Mouse (Mus musculus) intestine, embryonic 16.5 days (tissue): ENCODE measurements around the gene Zfp444. TPM values are rescaled to one million over a fixed set of nuclear protein-coding genes. Genes with fewer than 3 reads are reported as not detected.
"Not testable (repeated sequence)": the region's sequence is repeated elsewhere in the genome, so short reads cannot be mapped to it uniquely, and the experiment has no call there.

Experiments
- ATAC-seq: fragments of 200-750 bp; cut with Nextera tagmentation; 2 replicates; pipeline ENCODE4 v1.8.0; 2017; ENCODE audit warnings: moderate TSS enrichment, moderate library complexity
- H3K27ac ChIP-seq: fragments of 300-500 bp; sonication (generic); 2 replicates; pipeline ENCODE4 v1.5.1; 2014; ENCODE audit warnings: mild to moderate bottlenecking, low read length
- H3K27me3 ChIP-seq: fragments of 300-500 bp; sonication (generic); replicated peaks from 2 replicates; pipeline ENCODE4 v1.6.1; 2014; ENCODE audit warnings: low read length, control low read depth, mixed read lengths; ENCODE audit not compliant: control insufficient read depth, insufficient read depth
- H3K36me3 ChIP-seq: fragments of 300-500 bp; sonication (generic); 2 replicates; pipeline ENCODE4 v1.6.1; 2014; ENCODE audit warnings: low read length, control low read depth; ENCODE audit not compliant: control insufficient read depth, insufficient read depth
- H3K4me1 ChIP-seq: fragments of 300-500 bp; sonication (generic); 2 replicates; pipeline ENCODE4 v1.6.1; 2014; ENCODE audit warnings: low read length, control low read depth, mixed read lengths; ENCODE audit not compliant: control insufficient read depth, insufficient read depth
- H3K4me2 ChIP-seq: fragments of 300-500 bp; sonication (generic); 2 replicates; pipeline ENCODE4 v1.6.1; 2014; ENCODE audit warnings: low read depth, low read length, control low read depth
- H3K4me3 ChIP-seq: fragments of 300-500 bp; sonication (generic); 2 replicates; pipeline ENCODE4 v1.5.1; 2014; ENCODE audit warnings: mild to moderate bottlenecking, low read length
- H3K9ac ChIP-seq: fragments of 300-500 bp; sonication (generic); 2 replicates; pipeline ENCODE4 v1.6.1; 2014; ENCODE audit warnings: low read depth, low read length
- H3K9me3 ChIP-seq: fragments of 300-500 bp; sonication (generic); 2 replicates; pipeline ENCODE4 v1.6.1; 2016; ENCODE audit warnings: low read length, control low read depth; ENCODE audit not compliant: control insufficient read depth
- WGBS: fragments of 180-500 bp; shearing (Covaris S2); extraction: QIAGEN DNeasy Blood & Tissue Kit; methylation state at CpG from one replicate; pipeline ENCODE4 v1.1.7; 2014; 5-methylcytosine and 5-hydroxymethylcytosine counted together
- polyA plus RNA-seq: library from polyadenylated mRNA; unstranded; fragments of >200 nt; fragmentation: Nextera tagmentation; extraction: Ambion mirVana; gene quantifications from 2 replicates; pipeline ENCODE4 v1.2.1, GENCODE M21; 2015

The Zfp444 gene
- polyA plus RNA-seq, 1 experiment from 2014 or later = 35.3 TPM

DNA sequence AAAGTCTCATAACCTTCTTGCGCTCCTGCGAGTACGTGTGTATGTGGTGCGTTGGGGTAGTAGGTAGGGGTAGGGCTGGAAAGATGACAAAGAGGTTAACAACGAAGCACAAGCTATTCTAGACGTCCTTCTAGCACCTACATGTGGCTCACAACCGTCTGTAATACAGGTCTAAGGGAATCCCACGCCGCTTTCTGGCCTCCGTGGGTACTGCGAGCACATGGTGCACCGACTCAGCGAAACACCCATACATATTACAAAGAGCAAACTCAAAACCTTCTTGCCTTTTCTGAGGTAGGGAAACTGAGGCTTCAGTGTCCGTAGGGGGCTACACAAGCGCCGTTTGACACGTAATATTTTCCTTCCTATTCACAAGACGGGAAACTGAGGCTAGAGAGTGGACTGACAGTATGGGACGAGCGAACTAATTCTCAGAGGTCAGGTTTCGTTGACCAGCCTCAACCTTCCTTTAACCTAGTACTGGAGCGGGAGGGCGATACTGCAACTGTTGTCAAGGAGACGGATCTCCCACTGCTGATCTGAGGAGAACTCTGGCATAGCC is 501 bp upstream of the Zfp444 start:
- no peaks in the 10 kb centered on the region for H3K9me3 ChIP-seq
- peak overlapping the region; percentile 90 for H3K4me2 ChIP-seq
- under 1% methylated on average over 24 of the region's 24 CpGs for WGBS
- peak overlapping the region; percentile 58 for H3K4me3 ChIP-seq
- peak overlapping the region; percentile 85 for H3K27ac ChIP-seq
- H3K36me3 ChIP-seq = no peaks in the 10 kb centered on the region
- peaks cover 9% of the 10 kb centered on the region; the same call in 1 of the 2 replicates for H3K4me1 ChIP-seq
- no peaks in the 10 kb centered on the region for H3K27me3 ChIP-seq
- ATAC-seq = peak; percentile 43
- peak overlapping the region; percentile 69 for H3K9ac ChIP-seq

DNA sequence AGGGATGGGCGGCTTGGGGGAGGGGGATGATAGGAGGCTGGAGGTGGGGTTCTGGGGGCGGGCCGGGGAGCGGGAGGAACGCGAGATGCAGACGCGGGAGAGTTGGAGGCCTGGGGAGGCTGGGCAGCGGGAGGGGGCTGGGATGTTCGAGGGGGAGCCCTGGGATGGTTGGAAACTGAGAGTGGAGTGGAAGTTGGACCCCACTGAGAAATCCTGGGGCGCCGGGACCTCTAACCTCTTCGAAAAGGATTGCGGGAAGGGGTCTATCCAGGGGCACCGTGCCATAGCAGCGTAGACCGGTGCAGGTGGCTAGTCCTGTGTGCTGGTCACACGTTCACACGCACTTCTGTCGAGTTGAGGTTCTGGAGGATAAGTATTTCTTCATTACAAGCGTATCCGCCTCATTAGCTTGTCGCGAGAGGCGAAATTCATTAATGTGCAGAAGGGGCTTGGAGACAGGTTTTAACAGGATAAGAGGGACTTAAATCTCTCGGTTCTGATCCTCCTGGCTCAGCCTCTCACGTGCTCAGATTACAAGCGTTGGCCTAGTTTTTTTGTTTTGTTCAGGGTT is 733 bp downstream of the Zfp444 start:
- Histone ChIP-seq H3K9me3 (no peaks in the 10 kb centered on the region), H3K27me3 (no peaks in the 10 kb centered on the region), H3K4me1 (peaks cover 9% of the 10 kb centered on the region; the same call in 1 of the 2 replicates), H3K36me3 (no peaks in the 10 kb centered on the region), H3K9ac (peak overlapping the region; percentile 72), H3K4me2 (peak overlapping the region; percentile 72), H3K4me3 (peak overlapping the region; percentile 58), H3K27ac (peak overlapping the region; percentile 85; the same call in 1 of the 2 replicates)
- under 1% methylated on average over 28 of the region's 28 CpGs for WGBS
- ATAC-seq = peak; percentile 27

DNA sequence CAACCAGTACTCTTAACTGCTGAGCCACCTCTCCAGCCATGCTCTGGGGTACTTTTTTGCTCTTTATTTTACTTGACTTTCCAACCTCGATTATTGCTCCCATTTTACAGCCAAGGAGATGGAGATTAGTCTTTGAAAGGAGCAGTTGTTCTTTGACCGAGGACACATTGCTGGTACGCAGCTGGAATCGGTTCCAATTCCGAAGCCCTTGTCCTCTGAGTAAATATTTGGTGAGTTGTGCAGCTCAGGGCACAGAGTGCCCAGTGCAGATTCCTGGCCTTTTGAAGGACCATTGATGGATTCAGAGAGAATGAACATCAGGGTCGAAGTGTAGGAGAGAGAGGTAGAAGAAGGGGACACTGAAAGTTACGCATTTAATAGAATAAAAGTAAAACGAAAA is 1.8 kb downstream of the Zfp444 start:
- H3K27me3 ChIP-seq = no peaks in the 10 kb centered on the region
- no peak for ATAC-seq
- 73% methylated on average over 8 of the region's 8 CpGs for WGBS
- H3K4me3 ChIP-seq = no peak overlapping the region
- no peaks in the 10 kb centered on the region for H3K9me3 ChIP-seq
- no peaks in the 10 kb centered on the region for H3K36me3 ChIP-seq
- H3K4me2 ChIP-seq = no peak overlapping the region
- H3K9ac ChIP-seq = no peak overlapping the region
- peaks cover 9% of the 10 kb centered on the region; the same call in 1 of the 2 replicates for H3K4me1 ChIP-seq
- H3K27ac ChIP-seq = no peak overlapping the region

DNA sequence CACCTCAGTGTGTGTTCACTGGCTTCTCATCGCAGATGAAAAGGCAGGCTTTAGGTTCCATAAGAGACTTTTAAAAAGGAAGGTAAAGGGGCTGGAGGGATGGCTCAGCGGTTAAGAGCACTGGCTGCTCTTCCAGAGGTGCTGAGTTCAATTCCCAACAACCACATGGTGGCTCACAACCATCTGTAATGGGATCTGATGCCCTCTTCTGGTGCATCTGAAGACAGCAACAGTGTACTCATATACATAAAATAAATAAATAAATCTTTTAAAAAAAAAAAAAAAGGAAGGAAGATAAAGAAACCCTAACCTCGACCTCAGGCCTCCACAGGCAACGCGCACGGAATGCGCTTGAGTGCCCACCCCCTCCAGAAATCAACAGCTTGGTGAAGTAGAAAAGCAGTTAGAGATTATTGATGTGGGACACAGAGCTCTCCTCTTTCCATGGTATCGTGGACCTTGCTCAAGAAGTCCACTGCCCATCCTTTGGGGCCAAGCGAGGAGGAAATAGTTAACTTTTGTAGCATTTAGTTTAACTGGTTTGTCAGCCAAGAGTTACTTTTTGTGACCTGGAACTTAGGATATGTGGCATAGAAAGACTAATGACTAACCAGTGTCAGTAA is 2.5 kb downstream of the Zfp444 start:
- WGBS = 80% methylated on average over 9 of the region's 9 CpGs
- H3K4me3 ChIP-seq, H3K27me3 ChIP-seq, H3K9me3 ChIP-seq, ATAC-seq, H3K9ac ChIP-seq, H3K27ac ChIP-seq, H3K4me2 ChIP-seq, H3K4me1 ChIP-seq, H3K36me3 ChIP-seq: not testable (repeated sequence)

DNA sequence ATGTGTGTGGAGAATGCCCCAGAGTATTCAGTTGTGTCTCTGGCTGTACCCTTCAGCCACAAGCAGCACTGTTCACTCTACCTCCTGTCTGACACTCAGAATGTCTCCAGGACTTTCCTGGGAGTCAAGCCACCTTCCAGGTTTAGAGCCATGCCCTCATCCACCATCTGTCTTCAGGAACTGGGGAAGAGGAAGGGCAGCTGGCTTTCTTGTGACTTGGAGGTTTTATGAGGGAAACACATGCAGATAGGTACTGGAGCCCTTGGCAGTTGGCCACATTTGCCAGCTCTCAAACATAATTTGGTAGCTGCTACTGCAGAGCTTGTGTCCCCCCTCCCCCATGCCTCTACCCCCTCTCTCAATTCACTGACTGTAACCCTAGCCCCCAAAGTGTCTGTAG is 7.0 kb downstream of the Zfp444 start:
- Histone ChIP-seq H3K4me1 (peaks cover 4% of the 10 kb centered on the region; the same call in 1 of the 2 replicates), H3K4me2 (no peak overlapping the region), H3K4me3 (no peak overlapping the region), H3K27ac (no peak overlapping the region), H3K27me3 (no peaks in the 10 kb centered on the region), H3K9me3 (no peaks in the 10 kb centered on the region), H3K9ac (no peak overlapping the region), H3K36me3 (0 out of 2 replicates have a peak, but pooled peaks cover 3% of the 10 kb centered on the region)
- ATAC-seq = no peak

DNA sequence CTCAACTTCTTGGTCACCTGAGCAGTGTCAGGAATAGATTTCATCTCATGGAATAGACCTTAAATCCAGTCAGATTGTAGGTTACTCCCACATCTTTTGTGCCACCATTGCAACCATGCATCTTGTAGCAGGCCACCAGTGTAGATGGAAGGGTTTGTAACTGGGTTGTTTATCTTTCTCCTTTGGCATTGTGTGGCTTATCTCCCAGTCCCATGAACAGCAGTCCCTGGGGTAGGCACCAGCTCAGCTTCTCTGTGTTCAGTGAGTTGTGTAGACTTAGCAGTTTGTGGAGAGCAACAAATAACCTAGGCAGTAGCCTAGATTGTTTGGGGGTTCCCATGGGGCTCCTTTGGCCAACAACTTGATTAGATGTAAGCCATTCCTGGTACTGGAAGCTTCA is 10.9 kb downstream of the Zfp444 start:
- Histone ChIP-seq H3K4me3 (no peak overlapping the region), H3K27me3 (no peaks in the 10 kb centered on the region), H3K9me3 (no peaks in the 10 kb centered on the region), H3K4me2 (no peak overlapping the region), H3K36me3 (peaks cover 14% of the 10 kb centered on the region; the same call in 1 of the 2 replicates), H3K9ac (no peak overlapping the region), H3K27ac (no peak overlapping the region), H3K4me1 (no peaks in the 10 kb centered on the region)
- no peak for ATAC-seq

DNA sequence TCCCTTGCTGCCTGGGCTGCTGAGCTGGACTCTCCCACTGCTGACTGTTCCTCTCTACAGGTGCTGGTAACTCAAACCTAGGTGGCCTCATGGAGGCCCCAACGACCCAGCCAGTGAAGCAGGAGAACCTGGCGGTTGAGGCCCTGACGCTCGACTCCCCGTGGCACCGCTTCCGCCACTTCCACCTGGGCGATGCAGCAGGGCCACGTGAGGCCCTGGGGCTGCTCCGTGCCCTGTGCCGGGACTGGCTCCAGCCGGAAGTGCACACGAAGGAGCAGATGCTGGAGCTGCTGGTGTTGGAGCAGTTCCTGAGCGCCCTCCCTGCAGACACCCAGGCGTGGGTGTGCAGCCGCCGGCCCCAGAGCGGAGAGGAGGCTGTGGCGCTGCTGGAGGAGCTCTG is 11.8 kb downstream of the Zfp444 start:
- no peak overlapping the region for H3K9ac ChIP-seq
- no peak for ATAC-seq
- no peak overlapping the region for H3K27ac ChIP-seq
- H3K36me3 ChIP-seq = peaks cover 18% of the 10 kb centered on the region; the same call in 1 of the 2 replicates
- H3K4me3 ChIP-seq = no peak overlapping the region
- WGBS = 93% methylated on average over 19 of the region's 19 CpGs
- H3K4me1 ChIP-seq = no peaks in the 10 kb centered on the region
- H3K27me3 ChIP-seq = no peaks in the 10 kb centered on the region
- H3K9me3 ChIP-seq = no peaks in the 10 kb centered on the region
- H3K4me2 ChIP-seq = no peak overlapping the region

DNA sequence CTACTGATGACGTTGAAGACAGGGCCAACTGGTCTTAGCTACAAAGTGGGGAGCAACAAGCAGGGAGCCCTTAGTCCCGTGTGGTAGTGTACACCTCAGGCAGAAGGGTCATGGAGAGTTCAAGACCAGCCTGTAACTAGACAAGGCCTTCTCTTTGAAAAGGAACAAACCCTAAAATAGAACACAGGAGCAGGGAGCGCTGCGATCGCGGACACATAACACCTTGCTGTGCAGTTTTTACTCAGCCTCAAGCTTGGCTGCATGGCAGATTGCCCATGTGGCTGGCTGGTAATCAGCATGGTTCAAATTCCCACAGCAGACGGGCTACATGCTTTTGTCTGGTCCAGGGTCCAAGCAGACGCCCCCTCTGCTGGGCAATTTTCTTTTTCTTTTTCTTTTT is 12.5 kb downstream of the Zfp444 start:
- no peak overlapping the region for H3K4me3 ChIP-seq
- H3K9ac ChIP-seq = no peak overlapping the region
- H3K27ac ChIP-seq = no peak overlapping the region
- H3K9me3 ChIP-seq = no peaks in the 10 kb centered on the region
- peaks cover 24% of the 10 kb centered on the region; the same call in 1 of the 2 replicates for H3K36me3 ChIP-seq
- no peaks in the 10 kb centered on the region for H3K4me1 ChIP-seq
- H3K27me3 ChIP-seq = no peaks in the 10 kb centered on the region
- WGBS = 88% methylated on average over 8 of the region's 8 CpGs
- H3K4me2 ChIP-seq = no peak overlapping the region
- no peak for ATAC-seq

DNA sequence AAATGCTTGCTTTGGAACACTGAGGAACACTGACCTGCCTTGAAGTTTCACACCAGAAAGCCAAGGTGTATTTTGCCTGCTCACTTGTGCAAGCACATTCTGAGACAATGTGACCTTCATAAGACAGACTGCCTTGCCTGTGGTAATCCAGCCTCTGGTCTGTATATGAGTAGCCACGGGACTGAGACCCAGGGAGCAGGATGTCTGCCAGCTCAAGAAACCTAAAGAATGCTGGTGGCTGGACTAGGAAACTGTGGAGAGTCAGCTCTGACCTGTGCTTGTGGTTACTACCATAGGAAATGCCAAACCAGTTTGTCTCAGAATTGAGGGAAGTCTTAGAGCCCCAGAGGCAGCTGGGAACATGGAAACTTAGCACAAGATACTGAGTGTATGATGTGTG is 13.4 kb downstream of the Zfp444 start:
- no peak overlapping the region for H3K4me2 ChIP-seq
- no peak overlapping the region for H3K4me3 ChIP-seq
- ATAC-seq = no peak
- no peaks in the 10 kb centered on the region for H3K4me1 ChIP-seq
- no peaks in the 10 kb centered on the region for H3K27me3 ChIP-seq
- WGBS = 93% methylated on average over 1 of the region's 1 CpGs
- H3K27ac ChIP-seq = no peak overlapping the region
- H3K9me3 ChIP-seq = no peaks in the 10 kb centered on the region
- H3K9ac ChIP-seq = no peak overlapping the region
- H3K36me3 ChIP-seq = peaks cover 23% of the 10 kb centered on the region; the same call in 1 of the 2 replicates
